35 mouse cellular contexts compared by ENCODE assay signal in genomic region chr10:115298683-115299082, GRCm38 (mm10).
"Had no signal": no experiment of that assay in that cellular context is flagged by ENCODE, and none has a peak within 500 bp of the region (broad histone marks: within the 10 kb centered on the region; RNA-seq: fewer than 3 reads in every experiment).

No protein-coding gene starts in this region.

- H3K27me3 ChIP-seq: heart, embryonic 12.5 days; heart, embryonic 13.5 days; heart, embryonic 15.5 days; hindbrain, embryonic 12.5 days; hindbrain, embryonic 13.5 days; hindbrain, embryonic 15.5 days; intestine, embryonic 15.5 days; kidney, embryonic 15.5 days had no signal

- H3K9ac ChIP-seq: heart, embryonic 12.5 days; heart, embryonic 13.5 days; heart, embryonic 15.5 days; hindbrain, embryonic 12.5 days; hindbrain, embryonic 13.5 days; hindbrain, embryonic 14.5 days; hindbrain, embryonic 15.5 days; intestine, embryonic 15.5 days; kidney, embryonic 15.5 days had no signal

- H3K4me1 ChIP-seq: heart, embryonic 10.5 days; heart, embryonic 12.5 days; heart, embryonic 13.5 days; heart, embryonic 15.5 days; hindbrain, embryonic 10.5 days; hindbrain, embryonic 12.5 days; hindbrain, embryonic 13.5 days; hindbrain, embryonic 15.5 days; intestine, embryonic 15.5 days; kidney, embryonic 15.5 days had no signal

- DNase-seq: heart, postnatal 10 days; heart, postnatal 14 days; heart, postnatal 36 days; heart, postnatal 4 days; kidney, adult 11 months; kidney, adult 18-20 months; kidney, adult 2 months; kidney, adult 8-10 months; kidney, adult 9 months; kidney, postnatal 10 days; kidney, postnatal 14 days; kidney, postnatal 25 days; kidney, postnatal 36 days; kidney, postnatal 4 days; layer of hippocampus, adult 9-11 months; layer of hippocampus, postnatal 36 days had no signal

- ATAC-seq: hindbrain, embryonic 16.5 days; hindbrain, postnatal 0 days; inflammation-experienced regulatory T-cells, adult 6 months; intestine, embryonic 15.5 days; intestine, embryonic 16.5 days; intestine, postnatal 0 days had no signal

- H3K4me2 ChIP-seq: heart, embryonic 11.5 days; heart, embryonic 12.5 days; heart, embryonic 13.5 days; heart, embryonic 15.5 days; hindbrain, embryonic 12.5 days; hindbrain, embryonic 13.5 days; hindbrain, embryonic 14.5 days; hindbrain, embryonic 15.5 days; intestine, embryonic 15.5 days; kidney, embryonic 15.5 days had no signal

- H3K27ac ChIP-seq: heart, embryonic 10.5 days; heart, embryonic 13.5 days; heart, embryonic 15.5 days; hindbrain, embryonic 10.5 days; hindbrain, embryonic 12.5 days; hindbrain, embryonic 13.5 days; hindbrain, embryonic 14.5 days; hindbrain, embryonic 15.5 days; hindbrain, postnatal 0 days; intestine, embryonic 15.5 days; kidney, embryonic 15.5 days; kidney, postnatal 0 days; layer of hippocampus, adult 2 months had no signal

- H3K9me3 ChIP-seq: heart, embryonic 10.5 days; heart, embryonic 12.5 days; heart, embryonic 13.5 days; heart, embryonic 15.5 days; hindbrain, embryonic 10.5 days; hindbrain, embryonic 12.5 days; hindbrain, embryonic 13.5 days; hindbrain, embryonic 15.5 days; intestine, embryonic 15.5 days; kidney, embryonic 15.5 days had no signal

- H3K4me3 ChIP-seq: heart, embryonic 10.5 days; heart, embryonic 12.5 days; heart, embryonic 13.5 days; heart, embryonic 15.5 days; hindbrain, embryonic 10.5 days; hindbrain, embryonic 12.5 days; hindbrain, embryonic 13.5 days; hindbrain, embryonic 15.5 days; intestine, embryonic 15.5 days; kidney, embryonic 15.5 days; layer of hippocampus, adult 2 months had no signal
